Mouse (Mus musculus): ENCODE measurements at regions not wholly inside any gene's neighbourhood (a gene's known extent, or its start where the extent isn't known, plus 50 kb on each side); places are given as distances from the start of the nearest gene placed in this dataset.

DNA sequence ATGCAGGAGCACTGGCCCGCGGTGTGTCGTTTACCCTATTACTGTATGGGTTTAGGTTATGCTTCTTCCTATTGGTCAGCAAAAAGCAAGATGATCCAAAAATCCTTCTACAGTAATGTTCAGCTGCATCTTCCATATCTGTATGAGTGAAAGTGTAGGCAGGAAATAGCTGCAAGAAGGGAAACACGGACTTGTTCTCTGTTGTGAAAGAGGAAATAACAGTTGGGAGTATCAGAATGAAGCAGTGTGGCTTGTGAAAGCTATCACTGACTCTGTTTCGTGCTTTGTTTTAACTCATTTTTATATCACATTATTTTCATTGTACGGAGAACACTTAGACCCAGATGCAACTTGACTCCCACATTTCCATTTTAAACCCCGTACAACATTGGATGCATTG, 591.8 kb upstream of the Tusc1 start:
- TF ChIP-seq CTCF (IDR thresholded peaks at IDR 0.05; ENCODE audit: low read depth, low read length) (no peak), TAL1 (conservative IDR thresholded peaks at IDR 0.05; ENCODE audit: low read depth, low read length) (no peak), GATA1 (IDR thresholded peaks at IDR 0.05; ENCODE audit: borderline replicate concordance, low read length) (no peak), POLR2AphosphoS5 (IDR thresholded peaks at IDR 0.05; ENCODE audit: insufficient replicate concordance, low read depth, low read length) (no peak)
